Mouse (Mus musculus) sigmoid colon, adult 10 weeks (tissue): ENCODE measurements around the gene Thnsl2. TPM values are rescaled to one million over a fixed set of nuclear protein-coding genes. Genes with fewer than 3 reads are reported as not detected.

Source experiments
- polyA plus RNA-seq: library from polyadenylated mRNA; stranded (reverse); fragments of 350-450 nt; fragmentation: Illumina TruSeq; extraction: RNeasy Lipid Tissue Mini Kit (QIAGEN cat#74804); gene quantifications from one replicate; pipeline ENCODE4 v1.2.3, GENCODE M21; 2014; ENCODE audit warnings: low read depth, low replicate concordance

The Thnsl2 gene
- polyA plus RNA-seq: 6.7 TPM

DNA sequence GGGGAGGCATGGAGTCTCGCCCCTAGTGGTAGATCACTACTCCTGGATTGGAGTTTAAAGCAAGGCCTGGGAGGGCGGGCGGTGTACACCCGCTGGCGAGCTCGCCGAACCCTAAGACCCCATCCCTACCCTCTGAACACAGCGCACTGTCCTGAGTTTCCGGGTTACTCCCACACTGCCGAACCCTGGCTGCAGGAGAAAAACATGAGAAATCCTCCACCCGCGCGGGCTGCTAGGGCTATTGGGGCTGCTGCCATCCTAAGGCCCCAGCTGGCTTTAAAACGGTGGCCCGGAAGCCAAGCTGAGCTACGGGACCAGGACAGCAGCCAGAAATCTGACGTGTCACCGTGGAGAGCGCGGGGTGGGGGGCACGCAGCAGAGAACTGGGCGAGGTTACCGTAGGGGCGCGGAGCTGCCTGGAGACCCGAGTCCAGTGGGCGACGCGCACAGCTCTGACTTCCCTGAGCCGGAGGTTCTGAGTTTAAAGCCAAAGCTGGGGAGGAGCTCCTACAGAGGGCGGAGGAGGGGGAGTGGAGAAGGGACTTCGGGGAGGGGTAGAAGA lies at the start of gene Thnsl2:
Gene Thnsl2 (minus strand): TSS at position 546 of the 562 bp plus-strand sequence.

Other genes with a start within 250 kb of the Thnsl2 start
- gene Tex37, start 225.5 kb downstream of the Thnsl2 start, polyA plus RNA-seq: not detected
- not detected for gene Foxi3, start 187.9 kb downstream of the Thnsl2 start, polyA plus RNA-seq
- not detected for gene Fabp1, start 55.4 kb upstream of the Thnsl2 start, polyA plus RNA-seq
- gene Krcc1, start 127.2 kb upstream of the Thnsl2 start, polyA plus RNA-seq: 622 TPM
- 0.47 TPM for gene Smyd1, start 177.8 kb upstream of the Thnsl2 start, polyA plus RNA-seq
- 0.28 TPM for gene Cd8b1, start 178.3 kb upstream of the Thnsl2 start, polyA plus RNA-seq
- 1.4 TPM for gene Cd8a, start 229.0 kb upstream of the Thnsl2 start, polyA plus RNA-seq